Mouse (Mus musculus) MEL (cell line): ENCODE measurements around the gene Actn1. TPM values are rescaled to one million over a fixed set of nuclear protein-coding genes. Genes with fewer than 3 reads are reported as not detected.

Experiments
- DNase-seq: peaks from one replicate; pipeline ENCODE4 v3.0.0; 2011; ENCODE audit warnings: low read depth, low spot score
- H3K27ac ChIP-seq: 2 replicates; pipeline ENCODE4 v1.5.1; 2012; ENCODE audit warnings: low read depth, mild to moderate bottlenecking, control low read depth, low read length, moderate library complexity; ENCODE audit not compliant: control insufficient read depth
- H3K27me3 ChIP-seq, 2 experiments: fragments of 150-350 bp in 1 of 2; sonication (generic) in 1 of 2; 2 replicates each; pipeline ENCODE4 v1.6.1; 2012; ENCODE audit warnings: low read length in 2 of 2, mild to moderate bottlenecking in 2 of 2, improper control_type of control experiment in 1 of 2, moderate library complexity in 1 of 2; ENCODE audit not compliant: insufficient read depth in 2 of 2, control insufficient read depth in 1 of 2
- H3K36me3 ChIP-seq, 2 experiments: 2 replicates each; pipeline ENCODE4 v1.6.1; 2012 to 2014; ENCODE audit warnings: low read length in 2 of 2, improper control_type of control experiment in 1 of 2, inconsistent platforms in 1 of 2, mild to moderate bottlenecking in 1 of 2; ENCODE audit not compliant: insufficient read depth in 2 of 2, control insufficient read depth in 1 of 2
- H3K4me1 ChIP-seq, 2 experiments: fragments of 150-350 bp in 1 of 2; sonication (generic) in 1 of 2; 2 replicates each; pipeline ENCODE4 v1.6.1; 2012; ENCODE audit warnings: low read length in 2 of 2, improper control_type of control experiment in 1 of 2, mild to moderate bottlenecking in 1 of 2; ENCODE audit not compliant: insufficient read depth in 2 of 2, control insufficient read depth in 1 of 2
- H3K4me3 ChIP-seq, 2 experiments: fragments of 150-350 bp in 1 of 2; sonication (generic) in 1 of 2; 2 replicates each; pipeline ENCODE4 v1.5.1; 2012; ENCODE audit warnings: low read depth in 2 of 2, low read length in 2 of 2, mild to moderate bottlenecking in 2 of 2, moderate library complexity in 2 of 2, control low read depth in 1 of 2, improper control_type of control experiment in 1 of 2; ENCODE audit not compliant: control insufficient read depth in 1 of 2, insufficient read depth in 1 of 2
- H3K79me2 ChIP-seq: 2 replicates; pipeline ENCODE4 v1.6.1; 2012; ENCODE audit warnings: mild to moderate bottlenecking, low read length, moderate library complexity; ENCODE audit not compliant: control insufficient read depth, poor library complexity, insufficient read depth
- H3K9ac ChIP-seq: 2 replicates; pipeline ENCODE4 v1.6.1; 2012; ENCODE audit warnings: low read depth, mild to moderate bottlenecking, control low read depth, low read length, moderate library complexity; ENCODE audit not compliant: control insufficient read depth, poor library complexity, severe bottlenecking
- H3K9me3 ChIP-seq: fragments of 150-350 bp; sonication (generic); replicated peaks from 2 replicates; pipeline ENCODE4 v1.6.1; 2012; ENCODE audit warnings: mild to moderate bottlenecking, low read length, improper control_type of control experiment, moderate library complexity; ENCODE audit not compliant: insufficient read depth
- BHLHE40 ChIP-seq: IDR thresholded peaks from 2 replicates; pipeline ENCODE4 v1.6.1; 2012; ENCODE audit warnings: low read depth, mild to moderate bottlenecking, inconsistent platforms, low read length, improper control_type of control experiment, borderline replicate concordance
- CHD1 ChIP-seq: IDR thresholded peaks from 2 replicates; pipeline ENCODE4 v1.6.1; 2012; ENCODE audit warnings: low read depth, mild to moderate bottlenecking, inconsistent platforms, low read length, improper control_type of control experiment
- CTCF ChIP-seq, 3 experiments: IDR thresholded peaks in 2 of 3; conservative IDR thresholded peaks in 1 of 3; 2 replicates each; pipeline ENCODE4 v1.5.1; 2011 to 2012; ENCODE audit warnings: low read length in 3 of 3, low read depth in 2 of 3, mild to moderate bottlenecking in 2 of 3, improper control_type of control experiment in 1 of 3, inconsistent platforms in 1 of 3, mixed read lengths in 1 of 3, moderate library complexity in 1 of 3; ENCODE audit not compliant: control insufficient read depth in 1 of 3, insufficient read depth in 1 of 3, poor library complexity in 1 of 3, severe bottlenecking in 1 of 3
- ELF1 ChIP-seq: IDR thresholded peaks from 2 replicates; pipeline ENCODE4 v1.6.1; 2014; ENCODE audit warnings: low read depth, mild to moderate bottlenecking, inconsistent platforms, low read length, improper control_type of control experiment, moderate library complexity
- GABPA ChIP-seq: IDR thresholded peaks from 2 replicates; pipeline ENCODE4 v1.6.1; 2012; ENCODE audit warnings: low read depth, mild to moderate bottlenecking, inconsistent platforms, low read length, improper control_type of control experiment, moderate library complexity
- GATA1 ChIP-seq: IDR thresholded peaks from 2 replicates; pipeline ENCODE4 v1.6.1; 2011; ENCODE audit warnings: low read depth, low read length, improper control_type of control experiment
- HCFC1 ChIP-seq: IDR thresholded peaks from 2 replicates; pipeline ENCODE4 v1.6.1; 2012; ENCODE audit warnings: low read depth, mild to moderate bottlenecking, inconsistent platforms, low read length, improper control_type of control experiment, moderate library complexity
- JUND ChIP-seq: IDR thresholded peaks from 2 replicates; pipeline ENCODE4 v1.6.1; 2011; ENCODE audit warnings: low read depth, mild to moderate bottlenecking, improper control_type of control experiment, low read length
- MAFK ChIP-seq: IDR thresholded peaks from 2 replicates; pipeline ENCODE4 v1.6.1; 2011; ENCODE audit warnings: low read depth, mild to moderate bottlenecking, low read length, improper control_type of control experiment, borderline replicate concordance
- MAZ ChIP-seq: IDR thresholded peaks from 2 replicates; pipeline ENCODE4 v1.6.1; 2012; ENCODE audit warnings: low read depth, mild to moderate bottlenecking, inconsistent platforms, low read length, improper control_type of control experiment
- MEF2A ChIP-seq: IDR thresholded peaks from 2 replicates; pipeline ENCODE4 v1.6.1; 2014; ENCODE audit warnings: low read depth, mild to moderate bottlenecking, inconsistent platforms, low read length, improper control_type of control experiment; ENCODE audit not compliant: poor library complexity, insufficient replicate concordance, severe bottlenecking; ENCODE audit errors: extremely low read depth
- MYB ChIP-seq: IDR thresholded peaks from 2 replicates; pipeline ENCODE4 v1.6.1; 2011; ENCODE audit warnings: mild to moderate bottlenecking, low read depth, low read length, improper control_type of control experiment
- NELFE ChIP-seq: IDR thresholded peaks from 2 replicates; pipeline ENCODE4 v1.6.1; 2011; ENCODE audit warnings: low read depth, low read length, improper control_type of control experiment
- NRF1 ChIP-seq: IDR thresholded peaks from 2 replicates; pipeline ENCODE4 v1.6.1; 2014; ENCODE audit warnings: low read depth, mild to moderate bottlenecking, inconsistent platforms, low read length, improper control_type of control experiment, moderate library complexity; ENCODE audit not compliant: poor library complexity, insufficient read depth, severe bottlenecking
- POLR2A ChIP-seq, 2 experiments: IDR thresholded peaks; 2 replicates each; pipeline ENCODE4 v1.6.1; 2011 to 2012; ENCODE audit warnings: low read length in 2 of 2, mild to moderate bottlenecking in 2 of 2, control low read depth in 1 of 2, improper control_type of control experiment in 1 of 2, low read depth in 1 of 2, moderate library complexity in 1 of 2; ENCODE audit not compliant: control insufficient read depth in 1 of 2, insufficient read depth in 1 of 2, poor library complexity in 1 of 2
- POLR2AphosphoS5 ChIP-seq: IDR thresholded peaks from 2 replicates; pipeline ENCODE4 v1.6.1; 2012; ENCODE audit warnings: low read depth, borderline replicate concordance, mild to moderate bottlenecking, inconsistent platforms, low read length, moderate library complexity, mixed read lengths
- RAD21 ChIP-seq: IDR thresholded peaks from 2 replicates; pipeline ENCODE4 v1.6.1; 2011; ENCODE audit warnings: mild to moderate bottlenecking, low read depth, low read length, improper control_type of control experiment
- RCOR1 ChIP-seq: IDR thresholded peaks from 2 replicates; pipeline ENCODE4 v1.6.1; 2012; ENCODE audit warnings: low read depth, mild to moderate bottlenecking, inconsistent platforms, low read length, improper control_type of control experiment
- SIN3A ChIP-seq: IDR thresholded peaks from 2 replicates; pipeline ENCODE4 v1.6.1; 2012; ENCODE audit warnings: low read length, improper control_type of control experiment, inconsistent platforms
- SMC3 ChIP-seq: IDR thresholded peaks from 2 replicates; pipeline ENCODE4 v1.6.1; 2011; ENCODE audit warnings: low read depth, low read length, improper control_type of control experiment
- TAL1 ChIP-seq: IDR thresholded peaks from 2 replicates; pipeline ENCODE4 v1.6.1; 2012; ENCODE audit warnings: mild to moderate bottlenecking, inconsistent platforms, low read length, moderate library complexity, mixed read lengths
- TCF12 ChIP-seq: IDR thresholded peaks from 2 replicates; pipeline ENCODE4 v1.6.1; 2014; ENCODE audit warnings: low read depth, mild to moderate bottlenecking, inconsistent platforms, low read length, improper control_type of control experiment, moderate library complexity
- UBTF ChIP-seq: IDR thresholded peaks from 2 replicates; pipeline ENCODE4 v1.6.1; 2012; ENCODE audit warnings: low read depth, mild to moderate bottlenecking, inconsistent platforms, low read length, improper control_type of control experiment, moderate library complexity, borderline replicate concordance; ENCODE audit not compliant: insufficient read depth
- USF1 ChIP-seq: IDR thresholded peaks from 2 replicates; pipeline ENCODE4 v1.6.1; 2014; ENCODE audit warnings: low read depth, mild to moderate bottlenecking, inconsistent platforms, low read length, improper control_type of control experiment, moderate library complexity
- USF2 ChIP-seq, 2 experiments: IDR thresholded peaks; 2 replicates each; pipeline ENCODE4 v1.6.1; 2011 to 2012; ENCODE audit warnings: improper control_type of control experiment in 2 of 2, low read length in 2 of 2, borderline replicate concordance in 1 of 2, inconsistent platforms in 1 of 2, low read depth in 1 of 2, mild to moderate bottlenecking in 1 of 2; ENCODE audit not compliant: insufficient read depth in 1 of 2
- ZC3H11A ChIP-seq: IDR thresholded peaks from 2 replicates; pipeline ENCODE4 v1.6.1; 2012; ENCODE audit warnings: low read depth, mild to moderate bottlenecking, inconsistent platforms, low read length, improper control_type of control experiment
- ZKSCAN1 ChIP-seq: IDR thresholded peaks from 2 replicates; pipeline ENCODE4 v1.6.1; 2012; ENCODE audit warnings: low read depth, mild to moderate bottlenecking, inconsistent platforms, low read length, improper control_type of control experiment, moderate library complexity
- ZMIZ1 ChIP-seq: IDR thresholded peaks from 2 replicates; pipeline ENCODE4 v1.6.1; 2012; ENCODE audit warnings: low read depth, mild to moderate bottlenecking, inconsistent platforms, low read length, improper control_type of control experiment, moderate library complexity
- polyA plus RNA-seq, 2 experiments: library from polyadenylated mRNA; stranded (reverse) in 1 of 2; unstranded in 1 of 2; fragments of >175 nt in 1 of 2; fragments of >200 nt in 1 of 2; gene quantifications; 2 replicates each; pipeline versions ENCODE4 v1.2.1 to v1.2.4; 2012; ENCODE audit warnings: low replicate concordance in 2 of 2, low read depth in 1 of 2; ENCODE audit not compliant: insufficient read length in 2 of 2, insufficient read depth in 1 of 2, missing spikeins in 1 of 2
- total RNA-seq: library from RNA; depleted of rRNA; stranded (reverse); fragments of 300-350 nt; gene quantifications from 2 replicates; pipeline ENCODE4 v1.2.3, GENCODE M21; 2012

The Actn1 gene
- total and polyA plus RNA-seq, 3 experiments = 7.8 to 27.0 TPM; not detected in 1

GRCm38 (mm10) chr12:80147563-80148214 is 112.5 kb downstream of the Actn1 start:
- H3K9ac ChIP-seq = no peak overlapping the region
- no peak overlapping the region for H3K27ac ChIP-seq

GRCm38 (mm10) chr12:80146227-80147223 is 113.6 kb downstream of the Actn1 start:
- Histone ChIP-seq H3K79me2 (no peaks in the 10 kb centered on the region), H3K9ac (peak overlapping the region; percentile 73), H3K27me3 (no peaks in the 10 kb centered on the region), H3K4me3 (peak overlapping the region; percentile 23 to 30; a peak in 3 of 4 replicates), H3K27ac (peak overlapping the region; percentile 78), H3K36me3 (peaks cover 0 to 11% of the 10 kb centered on the region in 2 experiments; a peak in 2 of 4 replicates), H3K4me1 (peaks cover 3 to 16% of the 10 kb centered on the region in 2 experiments; a peak in 3 of 4 replicates), H3K9me3 (no peaks in the 10 kb centered on the region)
- DNase-seq = peak; percentile 94
- TF ChIP-seq USF2 (IDR thresholded peaks at IDR 0.05; ENCODE audit: borderline replicate concordance in 1 of 2, insufficient read depth in 1 of 2, low read depth in 1 of 2, low read length in 2 of 2) (peak; percentile 67 to 75; a peak in 2 of 4 replicates), JUND (peak; percentile 100), ZMIZ1 (peak; percentile 26; the same call in 1 of the 2 replicates), ZC3H11A (0 out of 2 replicates have a peak, but pooled peaks have one; percentile 26), RCOR1 (no peak), TCF12 (peak; percentile 11; the same call in 1 of the 2 replicates), GABPA (no peak), USF1 (peak; percentile 95), CTCF (IDR thresholded peaks at IDR 0.05 in 2 of 3, conservative IDR thresholded peaks at IDR 0.05 in 1 of 3; ENCODE audit: control insufficient read depth in 1 of 3, insufficient read depth in 1 of 3, low read depth in 2 of 3, low read length in 3 of 3, poor library complexity in 1 of 3, severe bottlenecking in 1 of 3) (peak; percentile 71 to 82 (median 79)), GATA1 (no peak), SMC3 (peak; percentile 77), BHLHE40 (peak; percentile 34; the same call in 1 of the 2 replicates), SIN3A (peak; percentile 17; the same call in 1 of the 2 replicates), ZKSCAN1 (no peak), RAD21 (peak; percentile 49), HCFC1 (peak; percentile 35; the same call in 1 of the 2 replicates), NELFE (peak; percentile 48; the same call in 1 of the 2 replicates), POLR2A (IDR thresholded peaks at IDR 0.05; ENCODE audit: control insufficient read depth in 1 of 2, insufficient read depth in 1 of 2, low read depth in 1 of 2, low read length in 2 of 2, poor library complexity in 1 of 2) (peak; percentile 42 to 64; a peak in 2 of 4 replicates), ELF1 (no peak), MAFK (no peak)

More at GRCm38 (mm10) chr12:80147563-80148214, 112.5 kb downstream of the Actn1 start:
- TF ChIP-seq TAL1 (no peak), POLR2AphosphoS5 (no peak), CHD1 (no peak), RCOR1 (no peak), NELFE (no peak), ZMIZ1 (no peak), HCFC1 (no peak), JUND (no peak), UBTF (no peak), CTCF (IDR thresholded peaks at IDR 0.05 in 2 of 3, conservative IDR thresholded peaks at IDR 0.05 in 1 of 3; ENCODE audit: control insufficient read depth in 1 of 3, insufficient read depth in 1 of 3, low read depth in 2 of 3, low read length in 3 of 3, poor library complexity in 1 of 3, severe bottlenecking in 1 of 3) (no peak), NRF1 (no peak), SMC3 (no peak), MYB (no peak), MAZ (no peak), USF1 (no peak), MEF2A (no peak)
- peaks cover 3 to 16% of the 10 kb centered on the region in 2 experiments; a peak in 3 of 4 replicates for H3K4me1 ChIP-seq
- no peak overlapping the region for H3K4me3 ChIP-seq
- no peaks in the 10 kb centered on the region for H3K27me3 ChIP-seq
- H3K9me3 ChIP-seq = no peaks in the 10 kb centered on the region
- no peaks in the 10 kb centered on the region for H3K79me2 ChIP-seq
- peaks cover 0 to 11% of the 10 kb centered on the region in 2 experiments; a peak in 2 of 4 replicates for H3K36me3 ChIP-seq
- DNase-seq = no peak
